Mouse (Mus musculus): Measurements from ENCODE around the gene Chst12.

DNA sequence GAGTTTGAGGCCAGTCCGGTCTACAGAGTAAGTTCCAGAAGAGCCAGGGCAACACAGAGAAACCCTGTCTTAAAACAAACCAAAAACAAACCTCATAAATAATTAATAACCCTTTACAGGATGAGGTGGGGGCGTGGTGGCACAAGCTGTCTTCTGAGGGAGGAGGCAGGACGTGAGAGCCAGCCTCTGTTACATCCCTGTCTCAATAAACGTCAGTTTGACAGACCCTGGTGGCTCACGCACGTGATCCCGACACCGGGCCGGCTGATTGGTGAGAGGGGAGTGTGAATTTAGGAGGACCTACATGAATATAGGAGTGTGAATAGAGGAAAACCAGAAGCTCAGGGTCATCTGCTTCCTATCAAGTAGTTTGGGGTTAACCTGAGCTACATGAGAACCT, 3.9 kb downstream of the Chst12 start:
- TF ChIP-seq GATA1 (IDR thresholded peaks at IDR 0.05; ENCODE audit: borderline replicate concordance, low read length), result no peak
- TF ChIP-seq FLI1 (IDR thresholded peaks at IDR 0.05; ENCODE audit: low read length), result no peak

All from megakaryocyte, embryonic 14.5 days (primary cell).